Mouse (Mus musculus): ENCODE data around the gene Brcc3. TPM values are rescaled to one million over a fixed set of nuclear protein-coding genes. Genes with fewer than 3 reads are reported as not detected.
"Not testable (repeated sequence)": the region's sequence is repeated elsewhere in the genome, so short reads cannot be mapped to it uniquely, and the experiment has no call there.

Gene Brcc3
- polyA plus RNA-seq, 1 experiment from 2014 or later, result 45.8 TPM

- no peak overlapping the region for H3K4me2 ChIP-seq
- WGBS, result 57% methylated on average over 1 of the region's 1 CpGs
- no peak overlapping the region for H3K27ac ChIP-seq
- H3K27me3 ChIP-seq, result no peaks in the 10 kb centered on the region
- no peak overlapping the region for H3K4me3 ChIP-seq
- no peaks in the 10 kb centered on the region for H3K9me3 ChIP-seq (replicated peaks)
- no peak for ATAC-seq (replicated peaks; ENCODE audit: insufficient number of reproducible peaks, insufficient read depth, low FRiP score, low read depth)
- peaks cover 7% of the 10 kb centered on the region for H3K36me3 ChIP-seq
- H3K4me1 ChIP-seq (replicated peaks), result no peaks in the 10 kb centered on the region
- no peak overlapping the region for H3K9ac ChIP-seq
These were observed 38.2 kb downstream of the Brcc3 start for GRCm38 (mm10) chrX:75454597-75454996.

GRCm38 (mm10) chrX:75475182-75475644 lies 58.8 kb downstream of the Brcc3 start:
- peak; percentile 66 for ATAC-seq (replicated peaks; ENCODE audit: insufficient number of reproducible peaks, insufficient read depth, low FRiP score, low read depth)
- not testable (repeated sequence) for H3K36me3 ChIP-seq; H3K4me1 ChIP-seq (replicated peaks); H3K9me3 ChIP-seq (replicated peaks); H3K27me3 ChIP-seq; H3K27ac ChIP-seq
- peak overlapping the region; percentile 64 for H3K4me2 ChIP-seq
- 0 out of 2 replicates have a peak overlapping the region, but pooled peaks have one; percentile 21 for H3K9ac ChIP-seq
- 7% methylated on average over 37 of the region's 37 CpGs for WGBS
- peak overlapping the region; percentile 51 for H3K4me3 ChIP-seq

GRCm38 (mm10) chrX:75489886-75490285 lies 73.5 kb downstream of the Brcc3 start:
- Histone ChIP-seq H3K27ac (no peak overlapping the region), H3K36me3 (no peaks in the 10 kb centered on the region), H3K9ac (no peak overlapping the region), H3K27me3 (no peaks in the 10 kb centered on the region), H3K9me3 (replicated peaks) (no peaks in the 10 kb centered on the region), H3K4me1 (replicated peaks) (no peaks in the 10 kb centered on the region), H3K4me2 (no peak overlapping the region), H3K4me3 (no peak overlapping the region)
- ATAC-seq (replicated peaks; ENCODE audit: insufficient number of reproducible peaks, insufficient read depth, low FRiP score, low read depth), result no peak
- WGBS, result 50% methylated on average over 1 of the region's 1 CpGs

Other genes starting within 250 kb of the Brcc3 start
- gene Fundc2, start 34.2 kb upstream of the Brcc3 start, polyA plus RNA-seq (2015; fragmentation: Nextera tagmentation; extraction: Ambion mirVana), result 65.1 and 95.2 TPM in 2 replicates
- gene F8, start 34.0 kb upstream of the Brcc3 start, polyA plus RNA-seq (2015; fragmentation: Nextera tagmentation; extraction: Ambion mirVana), result 1.4 and 1.9 TPM in 2 replicates
- 19.4 and 22.8 TPM in 2 replicates for gene Cmc4, start within 50 bp of the Brcc3 start, polyA plus RNA-seq (2015; fragmentation: Nextera tagmentation; extraction: Ambion mirVana)
- 5.3 and 6.6 TPM in 2 replicates for gene Mtcp1, start within 50 bp of the Brcc3 start, polyA plus RNA-seq (2015; fragmentation: Nextera tagmentation; extraction: Ambion mirVana)
- 136 and 164 TPM in 2 replicates for gene Vbp1, start 97.7 kb downstream of the Brcc3 start, polyA plus RNA-seq (2015; fragmentation: Nextera tagmentation; extraction: Ambion mirVana)
- 0.40 and 0.74 TPM in 2 replicates for gene Rab39b, start 161.6 kb downstream of the Brcc3 start, polyA plus RNA-seq (2015; fragmentation: Nextera tagmentation; extraction: Ambion mirVana)

Data from heart, embryonic 15.5 days (tissue).